Mouse (Mus musculus) liver, embryonic 13.5 days (tissue): ENCODE measurements at regions not wholly inside any gene's neighbourhood (a gene's known extent, or its start where the extent isn't known, plus 50 kb on each side); places are given as distances from the start of the nearest gene placed in this dataset.

Experiments used
- ATAC-seq: fragments of 200-750 bp; cut with Nextera tagmentation; 2 replicates; pipeline ENCODE4 v1.8.0; 2017; ENCODE audit warnings: low read depth, mild to moderate bottlenecking, moderate number of reproducible peaks, moderate library complexity
- DNase-seq: peaks from one replicate; pipeline ENCODE4 v3.0.0; 2022
- H3K27ac ChIP-seq: fragments of 300-500 bp; sonication (generic); 2 replicates; pipeline ENCODE4 v1.5.1; 2015; ENCODE audit warnings: moderate library complexity, mild to moderate bottlenecking, inconsistent platforms
- H3K27me3 ChIP-seq: fragments of 300-500 bp; sonication (generic); 2 replicates; pipeline ENCODE4 v1.6.1; 2015; ENCODE audit warnings: mild to moderate bottlenecking, inconsistent platforms
- H3K36me3 ChIP-seq: fragments of 300-500 bp; sonication (generic); 2 replicates; pipeline ENCODE4 v1.6.1; 2015; ENCODE audit warnings: mild to moderate bottlenecking, inconsistent platforms
- H3K4me1 ChIP-seq: fragments of 300-500 bp; sonication (generic); replicated peaks from 2 replicates; pipeline ENCODE4 v1.6.1; 2015; ENCODE audit warnings: inconsistent platforms
- H3K4me2 ChIP-seq: fragments of 300-500 bp; sonication (generic); 2 replicates; pipeline ENCODE4 v1.6.1; 2015; ENCODE audit warnings: inconsistent platforms, mild to moderate bottlenecking, moderate library complexity
- H3K4me3 ChIP-seq: fragments of 300-500 bp; sonication (generic); replicated peaks from 2 replicates; pipeline ENCODE4 v1.5.1; 2015; ENCODE audit warnings: mild to moderate bottlenecking, inconsistent platforms
- H3K9ac ChIP-seq: fragments of 300-500 bp; sonication (generic); 2 replicates; pipeline ENCODE4 v1.6.1; 2015; ENCODE audit warnings: mild to moderate bottlenecking, inconsistent platforms
- H3K9me3 ChIP-seq: fragments of 300-500 bp; sonication (generic); replicated peaks from 2 replicates; pipeline ENCODE4 v1.6.1; 2016; ENCODE audit warnings: inconsistent platforms
- WGBS: fragments of 180-500 bp; shearing (Covaris S2); methylation state at CpG from one replicate; pipeline ENCODE4 v1.1.7; 2015; ENCODE audit not compliant: insufficient replicate concordance; 5-methylcytosine and 5-hydroxymethylcytosine counted together

DNA sequence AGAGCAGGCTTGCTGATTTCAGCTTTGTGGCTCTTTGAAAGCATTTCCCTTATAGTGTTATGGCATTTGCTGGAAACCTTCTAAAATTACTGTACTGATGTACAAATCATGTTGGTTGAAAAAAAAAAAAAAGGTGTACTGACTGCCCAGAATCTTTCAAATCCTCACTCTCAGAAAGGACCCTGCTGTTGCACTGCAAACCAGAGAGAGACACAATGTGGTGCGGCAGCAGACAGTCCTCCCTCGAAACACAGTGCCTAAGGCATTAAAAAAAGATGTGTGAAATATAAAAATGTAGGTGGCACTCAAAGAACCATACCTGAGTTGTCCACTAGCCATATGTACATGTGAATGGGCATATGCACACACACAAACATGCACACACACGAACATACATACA lies 128.3 kb downstream of the Actr3 start:
- DNase-seq, result no peak
- Histone ChIP-seq H3K27ac (no peak overlapping the region), H3K4me2 (no peak overlapping the region), H3K4me3 (no peak overlapping the region), H3K4me1 (no peaks in the 10 kb centered on the region), H3K36me3 (no peaks in the 10 kb centered on the region), H3K9me3 (no peaks in the 10 kb centered on the region), H3K9ac (no peak overlapping the region), H3K27me3 (no peaks in the 10 kb centered on the region)
- WGBS, result 50% methylated on average over 3 of the region's 3 CpGs
- no peak for ATAC-seq

GRCm38 (mm10) chr1:125298520-125299090 lies 136.9 kb downstream of the Actr3 start:
- no peak for DNase-seq
- Histone ChIP-seq H3K36me3 (no peaks in the 10 kb centered on the region), H3K9ac (no peak overlapping the region), H3K27me3 (no peaks in the 10 kb centered on the region), H3K27ac (no peak overlapping the region), H3K9me3 (no peaks in the 10 kb centered on the region), H3K4me3 (no peak overlapping the region), H3K4me2 (no peak overlapping the region), H3K4me1 (no peaks in the 10 kb centered on the region)
- WGBS, result 67% methylated on average over 5 of the region's 5 CpGs
- no peak for ATAC-seq

DNA sequence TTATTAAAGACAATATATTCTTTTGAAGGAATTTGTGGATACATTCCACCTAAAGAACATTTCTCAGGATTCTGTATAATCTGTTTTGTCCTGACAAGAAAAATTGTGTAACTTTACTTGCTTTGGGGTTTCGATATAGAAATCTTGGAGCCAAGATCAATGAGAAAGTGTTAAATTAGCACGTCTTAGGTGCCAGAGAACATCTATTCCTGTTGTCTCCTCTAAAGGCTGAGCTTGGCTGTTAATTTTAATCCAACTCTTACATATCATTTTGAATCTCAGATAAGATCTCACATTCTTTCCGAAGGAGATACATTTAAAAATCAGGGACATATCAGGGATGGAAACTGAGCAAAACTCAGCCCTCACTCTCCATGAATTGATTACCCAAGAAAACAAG lies 139.9 kb downstream of the Actr3 start:
- no peak for DNase-seq
- Histone ChIP-seq H3K27me3 (no peaks in the 10 kb centered on the region), H3K9me3 (no peaks in the 10 kb centered on the region), H3K4me1 (no peaks in the 10 kb centered on the region), H3K9ac (no peak overlapping the region), H3K36me3 (no peaks in the 10 kb centered on the region), H3K27ac (no peak overlapping the region), H3K4me3 (no peak overlapping the region), H3K4me2 (no peak overlapping the region)
- 65% methylated on average over 3 of the region's 3 CpGs for WGBS
- no peak for ATAC-seq

GRCm38 (mm10) chr1:125290320-125291021 lies 145.1 kb downstream of the Actr3 start:
- 72% methylated on average over 12 of the region's 12 CpGs for WGBS
- H3K36me3 ChIP-seq, result no peaks in the 10 kb centered on the region
- H3K27ac ChIP-seq, result no peak overlapping the region
- H3K4me2 ChIP-seq, result no peak overlapping the region
- H3K4me3 ChIP-seq, result no peak overlapping the region
- ATAC-seq (no peak), DNase-seq (no peak)
- H3K9me3 ChIP-seq, result no peaks in the 10 kb centered on the region
- H3K4me1 ChIP-seq, result no peaks in the 10 kb centered on the region
- no peaks in the 10 kb centered on the region for H3K27me3 ChIP-seq
- no peak overlapping the region for H3K9ac ChIP-seq

- H3K4me1 ChIP-seq, result no peaks in the 10 kb centered on the region
- H3K36me3 ChIP-seq, result no peaks in the 10 kb centered on the region
- no peaks in the 10 kb centered on the region for H3K9me3 ChIP-seq
- H3K27ac ChIP-seq, result no peak overlapping the region
- H3K27me3 ChIP-seq, result no peaks in the 10 kb centered on the region
- no peak overlapping the region for H3K4me3 ChIP-seq
- no peak overlapping the region for H3K9ac ChIP-seq
- ATAC-seq, result no peak
- no peak for DNase-seq
- 29% methylated on average over 2 of the region's 2 CpGs for WGBS
- no peak overlapping the region for H3K4me2 ChIP-seq
Observed at GRCm38 (mm10) chr1:125286347-125286746, 149.2 kb downstream of the Actr3 start.

DNA sequence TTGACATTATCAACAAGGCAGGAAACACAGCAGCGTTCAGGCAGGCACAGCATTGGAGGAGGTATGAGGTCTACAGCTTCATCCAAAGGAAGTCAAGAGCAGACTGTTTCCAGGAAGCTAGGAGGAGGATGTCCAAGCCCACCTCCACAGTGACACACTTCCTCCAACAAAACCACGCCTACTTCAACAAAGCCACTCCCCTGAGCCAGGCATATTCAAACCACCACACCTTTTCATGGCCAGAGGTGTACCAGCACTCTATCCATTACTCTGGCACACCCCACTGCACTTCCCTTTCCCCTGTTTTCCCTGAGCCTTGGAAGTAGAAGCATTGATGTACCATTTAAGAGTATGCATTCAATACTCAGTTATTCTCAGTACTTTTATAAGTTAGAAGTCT lies 150.8 kb downstream of the Actr3 start:
- Histone ChIP-seq H3K36me3 (no peaks in the 10 kb centered on the region), H3K27me3 (no peaks in the 10 kb centered on the region), H3K9me3 (no peaks in the 10 kb centered on the region), H3K27ac (no peak overlapping the region), H3K4me3 (no peak overlapping the region), H3K9ac (no peak overlapping the region), H3K4me2 (no peak overlapping the region), H3K4me1 (no peaks in the 10 kb centered on the region)
- no peak for ATAC-seq
- DNase-seq, result no peak
- 49% methylated on average over 2 of the region's 2 CpGs for WGBS

GRCm38 (mm10) chr1:125273752-125274151 lies 161.8 kb downstream of the Actr3 start:
- no peak for ATAC-seq

DNA sequence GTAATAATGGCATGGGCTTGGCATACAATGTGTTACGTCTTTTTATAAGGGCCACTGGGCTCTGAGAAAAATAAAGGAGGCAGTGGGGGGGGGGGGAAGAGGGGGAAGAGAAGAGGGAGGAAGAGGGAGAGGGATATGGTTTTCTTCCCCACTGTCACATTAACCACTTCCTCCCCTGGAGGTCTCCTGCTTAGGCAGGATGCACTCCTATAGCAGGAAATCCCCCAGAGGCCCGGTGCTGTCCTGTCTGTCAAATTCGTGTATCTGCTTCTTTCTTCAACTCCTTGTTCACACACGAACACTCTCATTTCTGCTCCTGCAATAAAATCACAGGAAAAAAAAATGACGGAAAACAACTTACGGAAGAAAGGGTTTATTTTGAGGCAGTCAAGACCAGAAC lies 171.8 kb downstream of the Actr3 start:
- ATAC-seq, result no peak
- 31% methylated on average over 6 of the region's 6 CpGs for WGBS
- no peak for DNase-seq
- no peak overlapping the region for H3K27ac ChIP-seq
- H3K4me3 ChIP-seq, result no peak overlapping the region
- H3K9me3 ChIP-seq, result no peaks in the 10 kb centered on the region
- H3K4me1 ChIP-seq, result no peaks in the 10 kb centered on the region
- H3K27me3 ChIP-seq, result no peaks in the 10 kb centered on the region
- H3K4me2 ChIP-seq, result no peak overlapping the region
- no peak overlapping the region for H3K9ac ChIP-seq
- H3K36me3 ChIP-seq, result no peaks in the 10 kb centered on the region

More at GRCm38 (mm10) chr1:125273752-125274151, 161.8 kb downstream of the Actr3 start:
- Histone ChIP-seq H3K36me3 (no peaks in the 10 kb centered on the region), H3K27ac (no peak overlapping the region), H3K4me3 (no peak overlapping the region), H3K9ac (no peak overlapping the region), H3K27me3 (no peaks in the 10 kb centered on the region), H3K9me3 (no peaks in the 10 kb centered on the region), H3K4me1 (no peaks in the 10 kb centered on the region), H3K4me2 (no peak overlapping the region)
- 49% methylated on average over 2 of the region's 2 CpGs for WGBS
- DNase-seq, result no peak

DNA sequence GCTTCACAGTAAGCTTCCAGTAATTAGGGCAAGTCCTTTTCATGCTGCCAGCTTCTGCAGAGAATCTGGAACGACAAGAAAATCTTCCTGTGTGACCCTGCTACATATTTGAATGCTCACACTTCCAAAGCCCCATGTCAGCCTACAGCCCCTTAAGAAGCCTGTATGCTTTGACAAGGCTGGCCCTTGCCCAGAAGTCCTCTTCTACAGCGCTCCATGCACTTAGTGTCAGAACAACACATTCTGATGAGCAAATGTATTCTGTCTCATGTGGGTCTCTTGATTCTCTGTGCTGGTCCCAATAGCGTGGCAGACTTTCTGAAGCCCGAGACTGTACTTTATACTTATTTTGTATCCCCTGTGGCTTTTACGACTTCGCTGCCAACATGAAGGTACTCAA lies 172.5 kb downstream of the Actr3 start:
- DNase-seq (no peak), ATAC-seq (no peak)
- WGBS, result 65% methylated on average over 6 of the region's 6 CpGs
- Histone ChIP-seq H3K27ac (no peak overlapping the region), H3K4me1 (no peaks in the 10 kb centered on the region), H3K9ac (no peak overlapping the region), H3K9me3 (no peaks in the 10 kb centered on the region), H3K27me3 (no peaks in the 10 kb centered on the region), H3K4me2 (no peak overlapping the region), H3K4me3 (no peak overlapping the region), H3K36me3 (no peaks in the 10 kb centered on the region)

- Histone ChIP-seq H3K27me3 (no peaks in the 10 kb centered on the region), H3K27ac (no peak overlapping the region), H3K9me3 (no peaks in the 10 kb centered on the region; the same call in 1 of the 2 replicates), H3K9ac (no peak overlapping the region), H3K4me3 (no peak overlapping the region), H3K4me2 (no peak overlapping the region), H3K4me1 (no peaks in the 10 kb centered on the region), H3K36me3 (no peaks in the 10 kb centered on the region)
- DNase-seq, result no peak
- ATAC-seq, result no peak
- 77% methylated on average over 7 of the region's 7 CpGs for WGBS
Observed at GRCm38 (mm10) chr1:125242345-125242744, 193.2 kb downstream of the Actr3 start.

DNA sequence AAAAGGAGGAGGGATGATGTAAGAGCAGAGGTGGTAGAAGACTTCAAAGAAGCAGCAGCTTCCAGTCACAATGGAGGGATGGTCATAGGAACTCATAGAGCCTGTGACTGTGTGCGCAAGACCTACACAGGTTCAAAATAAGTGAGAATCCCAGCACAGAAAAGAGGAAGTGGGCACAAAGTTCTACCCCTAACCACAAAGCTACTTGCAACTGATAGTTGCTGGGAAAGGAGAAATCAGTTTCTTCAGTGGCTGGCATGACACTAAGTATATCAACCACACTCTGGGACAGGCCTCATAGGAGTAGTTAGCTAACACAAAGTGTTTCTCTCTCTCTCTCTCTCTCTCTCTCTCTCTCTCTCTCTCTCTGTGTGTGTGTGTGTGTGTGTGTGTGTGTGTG lies 193.8 kb downstream of the Actr3 start:
- Histone ChIP-seq H3K36me3 (no peaks in the 10 kb centered on the region), H3K4me1 (no peaks in the 10 kb centered on the region), H3K27me3 (no peaks in the 10 kb centered on the region), H3K4me2 (no peak overlapping the region), H3K9me3 (no peaks in the 10 kb centered on the region; the same call in 1 of the 2 replicates), H3K27ac (no peak overlapping the region), H3K4me3 (no peak overlapping the region), H3K9ac (no peak overlapping the region)
- ATAC-seq, result no peak
- DNase-seq, result peak; percentile 1
- 19% methylated on average over 1 of the region's 1 CpGs for WGBS

- DNase-seq (no peak), ATAC-seq (no peak)
- Histone ChIP-seq H3K9me3 (no peaks in the 10 kb centered on the region), H3K4me2 (no peak overlapping the region), H3K4me1 (no peaks in the 10 kb centered on the region), H3K36me3 (no peaks in the 10 kb centered on the region), H3K27me3 (no peaks in the 10 kb centered on the region), H3K27ac (no peak overlapping the region), H3K9ac (no peak overlapping the region), H3K4me3 (no peak overlapping the region)
- WGBS, result 57% methylated on average over 3 of the region's 3 CpGs
Observed at GRCm38 (mm10) chr1:125237595-125237988, 197.9 kb downstream of the Actr3 start.
